Mouse (Mus musculus) hindbrain, embryonic 16.5 days (tissue): ENCODE data around the gene Erich2. TPM values are rescaled to one million over a fixed set of nuclear protein-coding genes. Genes with fewer than 3 reads are reported as not detected.

Experiments
- ATAC-seq: fragments of 200-750 bp; cut with Nextera tagmentation; 2 replicates; pipeline ENCODE4 v1.8.0; 2017; ENCODE audit warnings: moderate TSS enrichment, moderate library complexity
- H3K27ac ChIP-seq: fragments of 300-500 bp; sonication (generic); 2 replicates; pipeline ENCODE4 v1.5.1; 2014; ENCODE audit warnings: low read depth, mild to moderate bottlenecking, control low read depth, low read length, moderate library complexity
- H3K27me3 ChIP-seq: fragments of 300-500 bp; sonication (generic); replicated peaks from 2 replicates; pipeline ENCODE4 v1.6.1; 2014; ENCODE audit warnings: low read length; ENCODE audit not compliant: control insufficient read depth, insufficient read depth
- H3K36me3 ChIP-seq: fragments of 300-500 bp; sonication (generic); 2 replicates; pipeline ENCODE4 v1.6.1; 2014; ENCODE audit warnings: mild to moderate bottlenecking, low read length, moderate library complexity, mixed read lengths; ENCODE audit not compliant: control insufficient read depth, insufficient read depth
- H3K4me1 ChIP-seq: fragments of 300-500 bp; sonication (generic); 2 replicates; pipeline ENCODE4 v1.6.1; 2014; ENCODE audit warnings: low read depth, low read length; ENCODE audit not compliant: control insufficient read depth, insufficient read depth
- H3K4me2 ChIP-seq: fragments of 300-500 bp; sonication (generic); 2 replicates; pipeline ENCODE4 v1.6.1; 2014; ENCODE audit warnings: mild to moderate bottlenecking, low read length, control low read depth, moderate library complexity
- H3K4me3 ChIP-seq: fragments of 300-500 bp; sonication (generic); 2 replicates; pipeline ENCODE4 v1.5.1; 2014; ENCODE audit warnings: mild to moderate bottlenecking, low read length, control low read depth, moderate library complexity
- H3K9ac ChIP-seq: fragments of 300-500 bp; sonication (generic); 2 replicates; pipeline ENCODE4 v1.6.1; 2014; ENCODE audit warnings: low read depth, mild to moderate bottlenecking, control low read depth, low read length, moderate library complexity
- H3K9me3 ChIP-seq: fragments of 300-500 bp; sonication (generic); 2 replicates; pipeline ENCODE4 v1.6.1; 2014; ENCODE audit warnings: mild to moderate bottlenecking, low read length, moderate library complexity; ENCODE audit not compliant: control insufficient read depth
- WGBS: fragments of 180-500 bp; shearing (Covaris S2); extraction: QIAGEN DNeasy Blood & Tissue Kit; methylation state at CpG from one replicate; pipeline ENCODE4 v1.1.7; 2014; 5-methylcytosine and 5-hydroxymethylcytosine counted together
- polyA plus RNA-seq: library from polyadenylated mRNA; unstranded; fragments of >200 nt; fragmentation: Nextera tagmentation; extraction: Ambion mirVana; gene quantifications from 2 replicates; pipeline ENCODE4 v1.2.1, GENCODE M21; 2015

Erich2 gene
- 3.1 and 4.0 TPM in 2 replicates for polyA plus RNA-seq

- Histone ChIP-seq H3K4me2 (peak within 1 kb of the TSS; percentile 95), H3K4me1 (peaks cover 7% of the 10 kb centered on the region), H3K9me3 (no peaks in the 10 kb centered on the region), H3K27me3 (no peaks in the 10 kb centered on the region), H3K4me3 (peak within 1 kb of the TSS; percentile 64), H3K36me3 (no peaks in the 10 kb centered on the region), H3K27ac (no peak within 1 kb of the TSS), H3K9ac (peak within 1 kb of the TSS; percentile 69)
- WGBS = 10% methylated on average over 10 of the region's 10 CpGs
- peak; percentile 22 for ATAC-seq
Measured at GRCm38 (mm10) chr2:70508496-70508895, at the start of gene Erich2. Erich2 (plus strand) TSS chr2:70508819.

- H3K9me3 ChIP-seq = no peaks in the 10 kb centered on the region
- no peaks in the 10 kb centered on the region for H3K4me1 ChIP-seq
- no peak overlapping the region for H3K4me2 ChIP-seq
- H3K27me3 ChIP-seq = peaks cover 5% of the 10 kb centered on the region; the same call in 1 of the 2 replicates
- 89% methylated on average over 1 of the region's 1 CpGs for WGBS
- H3K27ac ChIP-seq = no peak overlapping the region
- no peaks in the 10 kb centered on the region for H3K36me3 ChIP-seq
- H3K9ac ChIP-seq = no peak overlapping the region
- no peak for ATAC-seq
- no peak overlapping the region for H3K4me3 ChIP-seq
Measured at GRCm38 (mm10) chr2:70463606-70464005, 45.0 kb upstream of the Erich2 start.

- H3K9me3 ChIP-seq = no peaks in the 10 kb centered on the region
- peaks cover 28% of the 10 kb centered on the region for H3K4me1 ChIP-seq
- H3K4me2 ChIP-seq = no peak overlapping the region
- H3K4me3 ChIP-seq = no peak overlapping the region
- no peaks in the 10 kb centered on the region for H3K36me3 ChIP-seq
- H3K27ac ChIP-seq = no peak overlapping the region
- H3K27me3 ChIP-seq = peaks cover 30% of the 10 kb centered on the region
- 19% methylated on average over 5 of the region's 5 CpGs for WGBS
- no peak overlapping the region for H3K9ac ChIP-seq
- ATAC-seq = no peak
Measured at GRCm38 (mm10) chr2:70471136-70471535, 37.5 kb upstream of the Erich2 start.

GRCm38 (mm10) chr2:70471861-70472620, 36.6 kb upstream of the Erich2 start:
- peaks cover 35% of the 10 kb centered on the region for H3K27me3 ChIP-seq
- peak overlapping the region; percentile 39 for H3K4me3 ChIP-seq
- WGBS = 1% methylated on average over 48 of the region's 48 CpGs
- H3K4me2 ChIP-seq = peak overlapping the region; percentile 71
- no peak overlapping the region for H3K27ac ChIP-seq
- H3K9ac ChIP-seq = peak overlapping the region; percentile 46; the same call in 1 of the 2 replicates
- H3K36me3 ChIP-seq = no peaks in the 10 kb centered on the region
- H3K9me3 ChIP-seq = no peaks in the 10 kb centered on the region; the same call in 1 of the 2 replicates
- ATAC-seq = no peak
- peaks cover 37% of the 10 kb centered on the region for H3K4me1 ChIP-seq

- H3K36me3 ChIP-seq = no peaks in the 10 kb centered on the region
- no peaks in the 10 kb centered on the region for H3K4me1 ChIP-seq
- ATAC-seq = no peak
- no peaks in the 10 kb centered on the region for H3K9me3 ChIP-seq
- 47% methylated on average over 13 of the region's 13 CpGs for WGBS
- no peak overlapping the region for H3K4me2 ChIP-seq
- no peak overlapping the region for H3K4me3 ChIP-seq
- H3K27ac ChIP-seq = no peak overlapping the region
- H3K9ac ChIP-seq = no peak overlapping the region
- no peaks in the 10 kb centered on the region for H3K27me3 ChIP-seq
Measured at GRCm38 (mm10) chr2:70497715-70498318, 10.8 kb upstream of the Erich2 start.

- WGBS = 86% methylated on average over 10 of the region's 10 CpGs
- Histone ChIP-seq H3K27ac (no peak overlapping the region), H3K9ac (no peak overlapping the region), H3K4me2 (no peak overlapping the region), H3K4me3 (no peak overlapping the region), H3K36me3 (no peaks in the 10 kb centered on the region), H3K9me3 (no peaks in the 10 kb centered on the region), H3K4me1 (peaks cover 4% of the 10 kb centered on the region), H3K27me3 (no peaks in the 10 kb centered on the region)
- no peak for ATAC-seq
Measured at GRCm38 (mm10) chr2:70503436-70503835, 5.2 kb upstream of the Erich2 start.

GRCm38 (mm10) chr2:70505229-70505628, 3.4 kb upstream of the Erich2 start:
- no peak overlapping the region for H3K4me2 ChIP-seq
- H3K27ac ChIP-seq = no peak overlapping the region
- 36% methylated on average over 1 of the region's 1 CpGs for WGBS
- H3K36me3 ChIP-seq = no peaks in the 10 kb centered on the region
- ATAC-seq = no peak
- peaks cover 7% of the 10 kb centered on the region for H3K4me1 ChIP-seq
- H3K9me3 ChIP-seq = no peaks in the 10 kb centered on the region
- H3K9ac ChIP-seq = no peak overlapping the region
- H3K4me3 ChIP-seq = no peak overlapping the region
- no peaks in the 10 kb centered on the region for H3K27me3 ChIP-seq

GRCm38 (mm10) chr2:70505896-70506295, 2.7 kb upstream of the Erich2 start:
- Histone ChIP-seq H3K9ac (no peak overlapping the region), H3K27ac (no peak overlapping the region), H3K9me3 (no peaks in the 10 kb centered on the region), H3K4me2 (no peak overlapping the region), H3K36me3 (no peaks in the 10 kb centered on the region), H3K27me3 (no peaks in the 10 kb centered on the region), H3K4me3 (no peak overlapping the region), H3K4me1 (peaks cover 7% of the 10 kb centered on the region)
- ATAC-seq = no peak
- WGBS = 42% methylated on average over 4 of the region's 4 CpGs

GRCm38 (mm10) chr2:70506372-70506771, 2.2 kb upstream of the Erich2 start:
- Histone ChIP-seq H3K27ac (no peak overlapping the region), H3K27me3 (no peaks in the 10 kb centered on the region), H3K36me3 (no peaks in the 10 kb centered on the region), H3K9ac (no peak overlapping the region), H3K4me3 (no peak overlapping the region), H3K9me3 (no peaks in the 10 kb centered on the region), H3K4me1 (peaks cover 7% of the 10 kb centered on the region), H3K4me2 (no peak overlapping the region)
- 74% methylated on average over 2 of the region's 2 CpGs for WGBS
- ATAC-seq = no peak
